Mouse (Mus musculus) activated CD4-positive, CD25-positive, alpha-beta regulatory T cell, adult 4 months (primary cell): ENCODE data around the gene Garnl3. TPM values are rescaled to one million over a fixed set of nuclear protein-coding genes. Genes with fewer than 3 reads are reported as not detected.

Experiments used
- ATAC-seq: one replicate; pipeline ENCODE4 v1.8.0; 2017
- polyA plus RNA-seq, 2 experiments: library from polyadenylated mRNA; unstranded; fragments of 100-300 nt; shearing (Covaris generic); gene quantifications; one replicate each; pipeline ENCODE4 v1.2.1; 2017

The Garnl3 gene
- polyA plus RNA-seq, 2 experiments from 2014 or later = 0.22 TPM; not detected in 1

GRCm38 (mm10) chr2:33086671-33087363 is 44.6 kb downstream of the Garnl3 start:
- ATAC-seq = no peak

GRCm38 (mm10) chr2:33086016-33086596 is 45.3 kb downstream of the Garnl3 start:
- ATAC-seq = no peak

- no peak for ATAC-seq
Observed at GRCm38 (mm10) chr2:33084221-33084620, 47.2 kb downstream of the Garnl3 start.

- no peak for ATAC-seq
Observed at GRCm38 (mm10) chr2:33080166-33080565, 51.3 kb downstream of the Garnl3 start.

- ATAC-seq = no peak
Observed at GRCm38 (mm10) chr2:33077252-33077651, 54.2 kb downstream of the Garnl3 start.

GRCm38 (mm10) chr2:33074931-33075330 is 56.5 kb downstream of the Garnl3 start:
- ATAC-seq = no peak

GRCm38 (mm10) chr2:33074188-33074587 is 57.3 kb downstream of the Garnl3 start:
- ATAC-seq = no peak

GRCm38 (mm10) chr2:33072333-33072732 is 59.1 kb downstream of the Garnl3 start:
- no peak for ATAC-seq

GRCm38 (mm10) chr2:33065610-33066009 is 65.8 kb downstream of the Garnl3 start:
- no peak for ATAC-seq

- ATAC-seq = no peak
Observed at GRCm38 (mm10) chr2:33062744-33063143, 68.7 kb downstream of the Garnl3 start.

- ATAC-seq = no peak
Observed at GRCm38 (mm10) chr2:33058926-33059325, 72.5 kb downstream of the Garnl3 start.

- ATAC-seq = no peak
Observed at GRCm38 (mm10) chr2:33057514-33057913, 73.9 kb downstream of the Garnl3 start.

- no peak for ATAC-seq
Observed at GRCm38 (mm10) chr2:33053966-33054365, 77.5 kb downstream of the Garnl3 start.

- ATAC-seq = no peak
Observed at GRCm38 (mm10) chr2:33047360-33047759, 84.1 kb downstream of the Garnl3 start.

GRCm38 (mm10) chr2:33046919-33047318 is 84.5 kb downstream of the Garnl3 start:
- ATAC-seq = no peak

GRCm38 (mm10) chr2:33045899-33046298 is 85.6 kb downstream of the Garnl3 start:
- ATAC-seq = no peak

GRCm38 (mm10) chr2:33042781-33043180 is 88.7 kb downstream of the Garnl3 start:
- ATAC-seq = no peak

GRCm38 (mm10) chr2:33041571-33041970 is 89.9 kb downstream of the Garnl3 start:
- ATAC-seq = no peak

GRCm38 (mm10) chr2:33037429-33037828 is 94.0 kb downstream of the Garnl3 start:
- no peak for ATAC-seq

- peak; percentile 52 for ATAC-seq
Observed at GRCm38 (mm10) chr2:33035297-33035696, 96.2 kb downstream of the Garnl3 start.

GRCm38 (mm10) chr2:33033281-33033680 is 98.2 kb downstream of the Garnl3 start:
- ATAC-seq = no peak

GRCm38 (mm10) chr2:33032391-33033062 is 98.9 kb downstream of the Garnl3 start:
- peak; percentile 23 for ATAC-seq

- ATAC-seq = peak; percentile 36
Observed at GRCm38 (mm10) chr2:33025040-33025439, 106.4 kb downstream of the Garnl3 start.

- no peak for ATAC-seq
Observed at GRCm38 (mm10) chr2:33024564-33024963, 106.9 kb downstream of the Garnl3 start.
